Mouse (Mus musculus) hindbrain, embryonic 11.5 days (tissue): ENCODE data around the gene Tbc1d1. TPM values are rescaled to one million over a fixed set of nuclear protein-coding genes. Genes with fewer than 3 reads are reported as not detected.
A peak's percentile ranks its signal among the peaks of the same experiment; 100 is the strongest.

Experiments used
- ATAC-seq: fragments of 200-750 bp; cut with Nextera tagmentation; 2 replicates; pipeline ENCODE4 v1.8.0; 2017; ENCODE audit warnings: mild to moderate bottlenecking, moderate TSS enrichment, moderate library complexity; ENCODE audit not compliant: low FRiP score
- DNase-seq: peaks from one replicate; pipeline ENCODE4 v3.0.0-alpha.2; 2015; ENCODE audit warnings: low spot score
- H3K27ac ChIP-seq: fragments of 300-500 bp; sonication (generic); 2 replicates; pipeline ENCODE4 v1.5.1; 2014; ENCODE audit warnings: mild to moderate bottlenecking, low read depth, low read length
- H3K27me3 ChIP-seq: fragments of 300-500 bp; sonication (generic); 2 replicates; pipeline ENCODE4 v1.6.1; 2014; ENCODE audit warnings: mild to moderate bottlenecking, low read length, moderate library complexity, mixed read lengths; ENCODE audit not compliant: control insufficient read depth, insufficient read depth
- H3K36me3 ChIP-seq: fragments of 300-500 bp; sonication (generic); 2 replicates; pipeline ENCODE4 v1.6.1; 2014; ENCODE audit warnings: mild to moderate bottlenecking, low read length, moderate library complexity, mixed read lengths; ENCODE audit not compliant: control insufficient read depth, insufficient read depth
- H3K4me1 ChIP-seq: fragments of 300-500 bp; sonication (generic); replicated peaks from 2 replicates; pipeline ENCODE4 v1.6.1; 2014; ENCODE audit warnings: low read length, mixed read lengths; ENCODE audit not compliant: control insufficient read depth, insufficient read depth
- H3K4me2 ChIP-seq: fragments of 300-500 bp; sonication (generic); replicated peaks from 2 replicates; pipeline ENCODE4 v1.6.1; 2014; ENCODE audit warnings: mild to moderate bottlenecking, low read depth, low read length
- H3K4me3 ChIP-seq: fragments of 300-500 bp; sonication (generic); 2 replicates; pipeline ENCODE4 v1.5.1; 2014; ENCODE audit warnings: low read depth, low read length
- H3K9ac ChIP-seq: fragments of 300-500 bp; sonication (generic); 2 replicates; pipeline ENCODE4 v1.6.1; 2014; ENCODE audit warnings: low read depth, low read length
- H3K9me3 ChIP-seq: fragments of 300-500 bp; sonication (generic); 2 replicates; pipeline ENCODE4 v1.6.1; 2016; ENCODE audit warnings: low read length; ENCODE audit not compliant: control insufficient read depth
- WGBS: fragments of 180-500 bp; shearing (Covaris S2); extraction: QIAGEN DNeasy Blood & Tissue Kit; methylation state at CpG from one replicate; pipeline ENCODE4 v1.1.7; 2014; 5-methylcytosine and 5-hydroxymethylcytosine counted together
- polyA plus RNA-seq: library from polyadenylated mRNA; unstranded; fragments of >200 nt; fragmentation: Nextera tagmentation; extraction: Ambion mirVana; gene quantifications from 2 replicates; pipeline ENCODE4 v1.2.1, GENCODE M21; 2014

Tbc1d1 gene
- polyA plus RNA-seq, 1 experiment from 2014 or later = 20.2 TPM

DNA sequence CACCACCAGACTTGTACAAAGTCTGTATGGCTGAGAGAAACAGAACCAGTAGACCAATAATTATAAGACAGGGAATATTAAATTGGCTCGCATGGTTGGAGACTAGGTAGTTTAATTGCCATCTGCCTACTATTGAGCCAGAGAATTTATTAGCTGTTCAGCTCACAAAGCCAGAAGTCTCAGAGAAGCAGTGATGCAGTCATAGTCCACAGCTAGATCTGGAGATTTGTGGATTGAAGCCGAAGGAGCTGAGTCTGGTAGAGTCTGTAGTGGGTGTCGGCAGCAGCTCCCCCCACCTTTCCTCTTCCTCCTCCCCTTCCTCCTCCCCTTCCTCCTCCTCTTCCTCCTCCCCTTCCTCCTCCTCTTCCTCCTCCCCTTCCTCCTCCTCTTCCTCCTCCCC, 184.3 kb downstream of the Tbc1d1 start:
- Histone ChIP-seq H3K9ac (no peak overlapping the region), H3K4me2 (no peak overlapping the region), H3K36me3 (no peaks in the 10 kb centered on the region), H3K9me3 (no peaks in the 10 kb centered on the region), H3K27ac (no peak overlapping the region), H3K27me3 (no peaks in the 10 kb centered on the region), H3K4me3 (no peak overlapping the region), H3K4me1 (peaks cover 4% of the 10 kb centered on the region; the same call in 1 of the 2 replicates)
- ATAC-seq (no peak), DNase-seq (no peak)
- 90% methylated on average over 3 of the region's 3 CpGs for WGBS

- Histone ChIP-seq H3K27me3 (no peaks in the 10 kb centered on the region), H3K4me1 (peaks cover 6% of the 10 kb centered on the region; the same call in 1 of the 2 replicates), H3K4me3 (no peak overlapping the region), H3K9ac (no peak overlapping the region), H3K36me3 (no peaks in the 10 kb centered on the region), H3K27ac (no peak overlapping the region), H3K9me3 (no peaks in the 10 kb centered on the region), H3K4me2 (no peak overlapping the region)
- ATAC-seq = no peak
- WGBS = 95% methylated on average over 3 of the region's 3 CpGs
- no peak for DNase-seq
Measured at GRCm38 (mm10) chr5:64341671-64342070, 185.6 kb downstream of the Tbc1d1 start.

DNA sequence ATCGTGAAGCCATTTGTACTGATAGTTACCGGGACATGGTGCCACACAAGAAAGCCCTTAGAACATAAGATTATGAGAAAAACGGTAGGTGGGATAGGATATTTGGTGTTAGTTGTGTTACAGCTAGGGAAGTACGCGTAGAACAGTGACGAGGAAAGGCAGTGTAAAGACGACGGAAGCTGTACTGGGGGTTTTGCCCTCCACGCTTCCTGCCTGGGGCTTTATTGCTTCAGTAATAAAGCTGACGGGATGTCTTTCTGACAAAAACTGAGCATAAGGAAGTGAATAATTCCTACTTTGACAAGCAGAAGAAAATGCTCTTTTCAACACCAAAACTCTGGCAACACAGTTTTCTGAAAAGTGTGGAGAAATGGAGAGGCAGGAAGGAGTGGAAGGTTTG, 186.0 kb downstream of the Tbc1d1 start:
- WGBS = 88% methylated on average over 10 of the region's 10 CpGs
- H3K27ac ChIP-seq = no peak overlapping the region

GRCm38 (mm10) chr5:64343972-64344700, 188.0 kb downstream of the Tbc1d1 start:
- Histone ChIP-seq H3K27ac (no peak overlapping the region), H3K9ac (no peak overlapping the region), H3K4me2 (no peak overlapping the region), H3K4me3 (no peak overlapping the region), H3K9me3 (no peaks in the 10 kb centered on the region), H3K36me3 (no peaks in the 10 kb centered on the region), H3K4me1 (peaks cover 6% of the 10 kb centered on the region; the same call in 1 of the 2 replicates), H3K27me3 (no peaks in the 10 kb centered on the region)
- DNase-seq (peak; percentile 35), ATAC-seq (peak; percentile 28; the same call in 1 of the 2 replicates)
- WGBS = 47% methylated on average over 5 of the region's 5 CpGs

More for the DNA sequence above, 186.0 kb downstream of the Tbc1d1 start:
- Histone ChIP-seq H3K9me3 (no peaks in the 10 kb centered on the region), H3K27me3 (no peaks in the 10 kb centered on the region), H3K4me2 (no peak overlapping the region), H3K4me1 (peaks cover 6% of the 10 kb centered on the region; the same call in 1 of the 2 replicates), H3K4me3 (no peak overlapping the region), H3K36me3 (no peaks in the 10 kb centered on the region), H3K9ac (no peak overlapping the region)
- no peak for DNase-seq
- ATAC-seq = no peak

GRCm38 (mm10) chr5:64345181-64345735, 189.2 kb downstream of the Tbc1d1 start:
- Histone ChIP-seq H3K4me2 (no peak overlapping the region; the same call in 1 of the 2 replicates), H3K27ac (peak overlapping the region; percentile 31; the same call in 1 of the 2 replicates), H3K27me3 (no peaks in the 10 kb centered on the region), H3K9ac (no peak overlapping the region), H3K4me3 (no peak overlapping the region), H3K36me3 (no peaks in the 10 kb centered on the region), H3K4me1 (peaks cover 6% of the 10 kb centered on the region; the same call in 1 of the 2 replicates), H3K9me3 (no peaks in the 10 kb centered on the region)
- peak; percentile 78 for ATAC-seq
- DNase-seq = peak; percentile 35
- 50% methylated on average over 16 of the region's 16 CpGs for WGBS

DNA sequence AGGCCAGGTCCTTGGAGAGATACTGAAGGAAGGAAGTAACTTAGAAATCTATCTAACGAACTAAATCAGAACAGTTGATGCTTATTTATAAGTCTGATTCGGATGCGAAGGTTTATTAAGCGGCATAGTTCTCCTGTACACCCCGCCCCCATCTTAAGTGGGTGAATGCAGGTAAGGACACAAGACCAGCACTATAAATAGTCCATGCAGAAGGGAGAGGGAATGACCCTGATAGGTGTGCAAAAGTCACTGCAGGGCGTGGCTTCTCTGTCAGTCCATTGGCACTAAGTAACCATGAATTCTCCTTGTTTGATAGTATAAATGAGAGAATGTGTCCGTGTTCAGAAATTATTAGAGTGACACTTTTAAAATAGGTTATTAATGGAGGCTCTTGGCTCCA, 189.7 kb downstream of the Tbc1d1 start:
- ATAC-seq = peak; percentile 32; the same call in 1 of the 2 replicates
- Histone ChIP-seq H3K4me1 (peaks cover 6% of the 10 kb centered on the region; the same call in 1 of the 2 replicates), H3K4me2 (no peak overlapping the region), H3K4me3 (no peak overlapping the region), H3K27me3 (no peaks in the 10 kb centered on the region), H3K27ac (peak overlapping the region; percentile 24; the same call in 1 of the 2 replicates), H3K36me3 (no peaks in the 10 kb centered on the region), H3K9ac (no peak overlapping the region), H3K9me3 (no peaks in the 10 kb centered on the region)
- 82% methylated on average over 7 of the region's 7 CpGs for WGBS
- DNase-seq = no peak

DNA sequence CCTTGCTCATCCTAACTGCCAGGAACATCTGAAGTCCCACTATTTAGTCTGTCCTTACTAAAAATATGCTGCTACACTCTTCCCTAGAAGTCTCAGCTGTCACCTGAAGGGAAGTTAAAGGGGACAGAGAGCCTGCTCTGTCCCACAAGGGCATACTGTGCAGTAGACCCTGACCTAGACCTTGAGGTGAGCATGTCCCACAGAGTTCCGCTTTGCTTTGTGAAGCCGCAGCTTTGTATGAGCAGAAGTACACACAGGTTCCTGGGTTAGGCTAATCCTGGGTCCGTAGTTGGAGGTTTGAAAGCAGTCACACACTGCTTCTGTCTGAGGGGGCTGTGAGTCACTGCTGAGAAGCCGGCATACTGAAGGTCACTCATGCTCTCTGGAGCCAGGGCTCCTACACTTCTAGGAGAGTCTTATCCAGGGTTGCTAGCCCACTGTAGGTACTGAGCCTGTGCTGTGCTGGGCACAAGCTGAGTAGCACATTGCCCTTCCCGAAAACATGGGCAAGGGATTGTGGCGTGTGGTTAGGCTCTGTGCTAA, 190.3 kb downstream of the Tbc1d1 start:
- no peaks in the 10 kb centered on the region for H3K9me3 ChIP-seq

GRCm38 (mm10) chr5:64348166-64348565, 192.1 kb downstream of the Tbc1d1 start:
- H3K4me3 ChIP-seq = no peak overlapping the region
- ATAC-seq (no peak), DNase-seq (no peak)
- no peak overlapping the region for H3K9ac ChIP-seq
- no peak overlapping the region for H3K27ac ChIP-seq
- peaks cover 6% of the 10 kb centered on the region; the same call in 1 of the 2 replicates for H3K4me1 ChIP-seq
- no peaks in the 10 kb centered on the region for H3K27me3 ChIP-seq
- H3K36me3 ChIP-seq = no peaks in the 10 kb centered on the region
- WGBS = 88% methylated on average over 2 of the region's 2 CpGs
- no peak overlapping the region for H3K4me2 ChIP-seq
- H3K9me3 ChIP-seq = no peaks in the 10 kb centered on the region

More for the DNA sequence above, 190.3 kb downstream of the Tbc1d1 start:
- Histone ChIP-seq H3K27ac (0 out of 2 replicates have a peak overlapping the region, but pooled peaks have one; percentile 24), H3K36me3 (no peaks in the 10 kb centered on the region), H3K4me2 (no peak overlapping the region), H3K9ac (no peak overlapping the region), H3K4me3 (no peak overlapping the region), H3K4me1 (peaks cover 6% of the 10 kb centered on the region; the same call in 1 of the 2 replicates), H3K27me3 (no peaks in the 10 kb centered on the region)
- ATAC-seq = no peak
- 88% methylated on average over 6 of the region's 6 CpGs for WGBS
- DNase-seq = no peak
